Mouse (Mus musculus) heart, embryonic 10.5 days (tissue): ENCODE measurements around the gene Taf4. TPM values are rescaled to one million over a fixed set of nuclear protein-coding genes. Genes with fewer than 3 reads are reported as not detected.

Experiments
- DNase-seq: peaks from one replicate; pipeline ENCODE4 v3.0.0-alpha.2; 2017; ENCODE audit warnings: low spot score
- H3K27ac ChIP-seq: fragments of 300-500 bp; sonication (generic); 2 replicates; pipeline ENCODE4 v1.5.1; 2016; ENCODE audit warnings: mild to moderate bottlenecking
- H3K27me3 ChIP-seq: fragments of 300-500 bp; sonication (generic); 2 replicates; pipeline ENCODE4 v1.6.1; 2016; ENCODE audit warnings: mild to moderate bottlenecking; ENCODE audit not compliant: poor library complexity, insufficient read depth, severe bottlenecking
- H3K36me3 ChIP-seq: fragments of 300-500 bp; sonication (generic); 2 replicates; pipeline ENCODE4 v1.6.1; 2016; ENCODE audit warnings: mild to moderate bottlenecking, moderate library complexity
- H3K4me1 ChIP-seq: fragments of 300-500 bp; sonication (generic); 2 replicates; pipeline ENCODE4 v1.6.1; 2016; ENCODE audit warnings: mild to moderate bottlenecking
- H3K4me3 ChIP-seq: fragments of 300-500 bp; sonication (generic); 2 replicates; pipeline ENCODE4 v1.5.1; 2016; ENCODE audit warnings: mild to moderate bottlenecking, moderate library complexity
- H3K9me3 ChIP-seq: fragments of 300-500 bp; sonication (generic); 2 replicates; pipeline ENCODE4 v1.6.1; 2016; ENCODE audit warnings: mild to moderate bottlenecking, moderate library complexity
- WGBS: fragments of 180-500 bp; shearing (Covaris S2); methylation state at CpG from one replicate; pipeline ENCODE4 v1.1.7; 2016; 5-methylcytosine and 5-hydroxymethylcytosine counted together
- polyA plus RNA-seq: library from polyadenylated mRNA; unstranded; fragments of >200 nt; fragmentation: Nextera tagmentation; extraction: Ambion mirVana; gene quantifications from 2 replicates; pipeline ENCODE4 v1.2.1, GENCODE M21; 2016

Gene Taf4
- polyA plus RNA-seq, 1 experiment from 2014 or later: 3.2 TPM

GRCm38 (mm10) chr2:179916877-179917673, 59.4 kb downstream of the Taf4 start:
- Histone ChIP-seq H3K27me3 (no peaks in the 10 kb centered on the region), H3K27ac (no peak overlapping the region), H3K4me1 (no peaks in the 10 kb centered on the region), H3K4me3 (no peak overlapping the region), H3K9me3 (no peaks in the 10 kb centered on the region), H3K36me3 (peaks cover 73% of the 10 kb centered on the region)
- DNase-seq: peak; percentile 81
- 43% methylated on average over 5 of the region's 5 CpGs for WGBS

GRCm38 (mm10) chr2:179914246-179914645, 62.2 kb downstream of the Taf4 start:
- Histone ChIP-seq H3K36me3 (peaks cover 56% of the 10 kb centered on the region), H3K4me1 (no peaks in the 10 kb centered on the region), H3K27me3 (no peaks in the 10 kb centered on the region), H3K4me3 (no peak overlapping the region), H3K27ac (no peak overlapping the region), H3K9me3 (no peaks in the 10 kb centered on the region)
- 87% methylated on average over 2 of the region's 2 CpGs for WGBS
- DNase-seq: no peak

- no peaks in the 10 kb centered on the region for H3K9me3 ChIP-seq
- peaks cover 51% of the 10 kb centered on the region for H3K36me3 ChIP-seq
- no peak overlapping the region for H3K4me3 ChIP-seq
- H3K27me3 ChIP-seq: no peaks in the 10 kb centered on the region
- no peaks in the 10 kb centered on the region for H3K4me1 ChIP-seq
- H3K27ac ChIP-seq: no peak overlapping the region
- WGBS: 83% methylated on average over 15 of the region's 15 CpGs
- no peak for DNase-seq
Observed at GRCm38 (mm10) chr2:179913349-179913748, 63.1 kb downstream of the Taf4 start.

GRCm38 (mm10) chr2:179912911-179913310, 63.5 kb downstream of the Taf4 start:
- no peaks in the 10 kb centered on the region for H3K9me3 ChIP-seq
- WGBS: 82% methylated on average over 12 of the region's 12 CpGs
- H3K27ac ChIP-seq: no peak overlapping the region
- H3K27me3 ChIP-seq: no peaks in the 10 kb centered on the region
- H3K4me3 ChIP-seq: no peak overlapping the region
- H3K36me3 ChIP-seq: peaks cover 51% of the 10 kb centered on the region
- DNase-seq: no peak
- no peaks in the 10 kb centered on the region for H3K4me1 ChIP-seq

- H3K9me3 ChIP-seq: no peaks in the 10 kb centered on the region
- no peaks in the 10 kb centered on the region for H3K27me3 ChIP-seq
- no peak overlapping the region for H3K27ac ChIP-seq
- H3K36me3 ChIP-seq: no peaks in the 10 kb centered on the region
- no peak overlapping the region for H3K4me3 ChIP-seq
- no peak for DNase-seq
- WGBS: 81% methylated on average over 2 of the region's 2 CpGs
- 0 out of 2 replicates have a peak, but pooled peaks cover 5% of the 10 kb centered on the region for H3K4me1 ChIP-seq
Observed at GRCm38 (mm10) chr2:179896949-179897348, 79.5 kb downstream of the Taf4 start.

- DNase-seq: no peak
- Histone ChIP-seq H3K36me3 (no peaks in the 10 kb centered on the region), H3K27me3 (no peaks in the 10 kb centered on the region), H3K4me3 (no peak overlapping the region), H3K27ac (no peak overlapping the region), H3K4me1 (peaks cover 5% of the 10 kb centered on the region; the same call in 1 of the 2 replicates), H3K9me3 (no peaks in the 10 kb centered on the region)
- 73% methylated on average over 3 of the region's 3 CpGs for WGBS
Observed at GRCm38 (mm10) chr2:179891048-179891447, 85.4 kb downstream of the Taf4 start.

GRCm38 (mm10) chr2:179884561-179884960, 91.9 kb downstream of the Taf4 start:
- WGBS: 32% methylated on average over 7 of the region's 7 CpGs
- peaks cover 3% of the 10 kb centered on the region; the same call in 1 of the 2 replicates for H3K27me3 ChIP-seq
- no peak overlapping the region for H3K27ac ChIP-seq

GRCm38 (mm10) chr2:179877551-179878215, 98.8 kb downstream of the Taf4 start:
- no peaks in the 10 kb centered on the region for H3K9me3 ChIP-seq
- H3K4me1 ChIP-seq: no peaks in the 10 kb centered on the region
- DNase-seq: no peak
- H3K36me3 ChIP-seq: no peaks in the 10 kb centered on the region
- H3K27ac ChIP-seq: no peak overlapping the region
- H3K27me3 ChIP-seq: peaks cover 16% of the 10 kb centered on the region
- 63% methylated on average over 9 of the region's 9 CpGs for WGBS
- no peak overlapping the region for H3K4me3 ChIP-seq

More at GRCm38 (mm10) chr2:179884561-179884960, 91.9 kb downstream of the Taf4 start:
- Histone ChIP-seq H3K4me3 (no peak overlapping the region), H3K4me1 (peaks cover 10% of the 10 kb centered on the region; the same call in 1 of the 2 replicates), H3K36me3 (no peaks in the 10 kb centered on the region), H3K9me3 (no peaks in the 10 kb centered on the region)
- DNase-seq: no peak

GRCm38 (mm10) chr2:179875147-179875546, 101.3 kb downstream of the Taf4 start:
- 12% methylated on average over 3 of the region's 3 CpGs for WGBS
- Histone ChIP-seq H3K27me3 (peaks cover 21% of the 10 kb centered on the region), H3K9me3 (no peaks in the 10 kb centered on the region), H3K36me3 (no peaks in the 10 kb centered on the region), H3K27ac (no peak overlapping the region), H3K4me3 (no peak overlapping the region), H3K4me1 (no peaks in the 10 kb centered on the region)
- DNase-seq: peak; percentile 91

GRCm38 (mm10) chr2:179873315-179873714, 103.1 kb downstream of the Taf4 start:
- H3K9me3 ChIP-seq: no peaks in the 10 kb centered on the region
- H3K36me3 ChIP-seq: no peaks in the 10 kb centered on the region
- H3K4me3 ChIP-seq: no peak overlapping the region
- H3K27me3 ChIP-seq: peaks cover 21% of the 10 kb centered on the region
- no peak for DNase-seq
- H3K27ac ChIP-seq: no peak overlapping the region
- H3K4me1 ChIP-seq: no peaks in the 10 kb centered on the region
- WGBS: 47% methylated on average over 5 of the region's 5 CpGs

- H3K4me3 ChIP-seq: no peak overlapping the region
- H3K4me1 ChIP-seq: peaks cover 5% of the 10 kb centered on the region
- 63% methylated on average over 5 of the region's 5 CpGs for WGBS
- H3K27ac ChIP-seq: no peak overlapping the region
- no peak for DNase-seq
- no peaks in the 10 kb centered on the region for H3K9me3 ChIP-seq
- H3K27me3 ChIP-seq: peaks cover 21% of the 10 kb centered on the region
- no peaks in the 10 kb centered on the region for H3K36me3 ChIP-seq
Observed at GRCm38 (mm10) chr2:179872724-179873123, 103.7 kb downstream of the Taf4 start.

GRCm38 (mm10) chr2:179869871-179870270, 106.6 kb downstream of the Taf4 start:
- 11% methylated on average over 2 of the region's 2 CpGs for WGBS
- peaks cover 8% of the 10 kb centered on the region for H3K27me3 ChIP-seq

GRCm38 (mm10) chr2:179867669-179868068, 108.8 kb downstream of the Taf4 start:
- peaks cover 12% of the 10 kb centered on the region for H3K4me1 ChIP-seq
- no peak overlapping the region for H3K27ac ChIP-seq
- WGBS: 64% methylated on average over 3 of the region's 3 CpGs
- no peak overlapping the region for H3K4me3 ChIP-seq
- no peaks in the 10 kb centered on the region for H3K9me3 ChIP-seq
- no peaks in the 10 kb centered on the region for H3K36me3 ChIP-seq
- H3K27me3 ChIP-seq: peaks cover 10% of the 10 kb centered on the region
- DNase-seq: no peak

More at GRCm38 (mm10) chr2:179869871-179870270, 106.6 kb downstream of the Taf4 start:
- no peak for DNase-seq
- Histone ChIP-seq H3K4me1 (peaks cover 12% of the 10 kb centered on the region), H3K27ac (no peak overlapping the region), H3K36me3 (no peaks in the 10 kb centered on the region), H3K4me3 (no peak overlapping the region), H3K9me3 (no peaks in the 10 kb centered on the region)
